Mouse (Mus musculus): ENCODE data around the gene Uba6. TPM values are rescaled to one million over a fixed set of nuclear protein-coding genes. Genes with fewer than 3 reads are reported as not detected.

Gene Uba6
- total RNA-seq (2012; rRNA removed) (11.8 and 12.8 TPM in 2 replicates), polyA plus RNA-seq (2012; ENCODE audit: insufficient read depth in 1 of 2, insufficient read length in 2 of 2, low read depth in 1 of 2, low replicate concordance in 2 of 2, missing spikeins in 1 of 2) (10 to 100 TPM in 1 of 2 experiments, 1 to 10 TPM in 1; 9.8 to 59.4 TPM)

GRCm38 (mm10) chr5:86172449-86173161 lies at the start of gene Uba6:
Gene Uba6, minus strand, starts transcription at chr5:86172803.
- peak within 1 kb of the TSS; percentile 89 for H3K9ac ChIP-seq (ENCODE audit: control insufficient read depth, low read depth, low read length, poor library complexity, severe bottlenecking)
- peak within 1 kb of the TSS; percentile 93 to 94 for H3K4me3 ChIP-seq (ENCODE audit: control insufficient read depth in 1 of 2, insufficient read depth in 1 of 2, low read depth in 2 of 2, low read length in 2 of 2)
- DNase-seq (ENCODE audit: low read depth, low spot score) = peak; percentile 99
- H3K79me2 ChIP-seq (ENCODE audit: control insufficient read depth, insufficient read depth, low read length, poor library complexity) = peaks cover 5% of the 10 kb centered on the region; the same call in 1 of the 2 replicates
- peaks cover 0 to 3% of the 10 kb centered on the region in 2 experiments; a peak in 1 of 4 replicates for H3K27me3 ChIP-seq (ENCODE audit: control insufficient read depth in 1 of 2, insufficient read depth in 2 of 2, low read length in 2 of 2)
- peaks cover 0 to 8% of the 10 kb centered on the region in 2 experiments; a peak in 2 of 4 replicates for H3K36me3 ChIP-seq (ENCODE audit: control insufficient read depth in 1 of 2, insufficient read depth in 2 of 2, low read length in 2 of 2)
- peak within 1 kb of the TSS; percentile 88 for H3K27ac ChIP-seq (ENCODE audit: control insufficient read depth, low read depth, low read length)
- peaks cover 0 to 4% of the 10 kb centered on the region in 2 experiments; a peak in 3 of 4 replicates for H3K4me1 ChIP-seq (ENCODE audit: control insufficient read depth in 1 of 2, insufficient read depth in 2 of 2, low read length in 2 of 2)
- no peaks in the 10 kb centered on the region for H3K9me3 ChIP-seq (replicated peaks; ENCODE audit: insufficient read depth, low read length)
- TF ChIP-seq CHD2 (IDR thresholded peaks at IDR 0.05; ENCODE audit: low read length) = no peak
- no peak for TF ChIP-seq MEF2A (IDR thresholded peaks at IDR 0.05; ENCODE audit: extremely low read depth, insufficient replicate concordance, low read depth, low read length, poor library complexity, severe bottlenecking)
- no peak for TF ChIP-seq UBTF (IDR thresholded peaks at IDR 0.05; ENCODE audit: borderline replicate concordance, insufficient read depth, low read depth, low read length)
- TF ChIP-seq MAX (IDR thresholded peaks at IDR 0.05; ENCODE audit: low read length) = no peak; the same call in none of the 2 replicates
- TF ChIP-seq TCF12 (IDR thresholded peaks at IDR 0.05; ENCODE audit: low read depth, low read length) = peak; percentile 27; the same call in 1 of the 2 replicates
- TF ChIP-seq KAT2A (conservative IDR thresholded peaks at IDR 0.05; ENCODE audit: low read depth, low read length) = peak; percentile 37; the same call in 1 of the 2 replicates
- peak; percentile 87 for TF ChIP-seq NELFE (IDR thresholded peaks at IDR 0.05; ENCODE audit: low read depth, low read length)
- peak; percentile 64 for TF ChIP-seq ETS1 (IDR thresholded peaks at IDR 0.05; ENCODE audit: low read depth, low read length)
- no peak for TF ChIP-seq GABPA (IDR thresholded peaks at IDR 0.05; ENCODE audit: low read depth, low read length)
- TF ChIP-seq ZC3H11A (IDR thresholded peaks at IDR 0.05; ENCODE audit: low read depth, low read length) = no peak
- no peak for TF ChIP-seq BHLHE40 (IDR thresholded peaks at IDR 0.05; ENCODE audit: borderline replicate concordance, low read depth, low read length)
- TF ChIP-seq TAL1 (IDR thresholded peaks at IDR 0.05; ENCODE audit: low read length) = no peak
- TF ChIP-seq ZNF384 (IDR thresholded peaks at IDR 0.05; ENCODE audit: low read depth, low read length) = no peak
- TF ChIP-seq MXI1 (IDR thresholded peaks at IDR 0.05; ENCODE audit: low read depth, low read length) = peak; percentile 84
- no peak for TF ChIP-seq POLR2AphosphoS5 (IDR thresholded peaks at IDR 0.05; ENCODE audit: borderline replicate concordance, low read depth, low read length)
- no peak for TF ChIP-seq RCOR1 (IDR thresholded peaks at IDR 0.05; ENCODE audit: low read depth, low read length)
- peak; percentile 93 for TF ChIP-seq ELF1 (IDR thresholded peaks at IDR 0.05; ENCODE audit: low read depth, low read length)
- TF ChIP-seq EP300 (IDR thresholded peaks at IDR 0.05; ENCODE audit: low read depth in 1 of 2, low read length in 2 of 2) = no peak; a peak in 1 of 4 replicates
- TF ChIP-seq MAFK (IDR thresholded peaks at IDR 0.05; ENCODE audit: borderline replicate concordance, low read depth, low read length) = no peak
- peak; percentile 79 for TF ChIP-seq SIN3A (IDR thresholded peaks at IDR 0.05; ENCODE audit: low read length)
- TF ChIP-seq MAZ (IDR thresholded peaks at IDR 0.05; ENCODE audit: low read depth, low read length) = peak; percentile 61; the same call in 1 of the 2 replicates
- TF ChIP-seq USF1 (IDR thresholded peaks at IDR 0.05; ENCODE audit: low read depth, low read length) = peak; percentile 91
- no peak for TF ChIP-seq CTCF (IDR thresholded peaks at IDR 0.05 in 2 of 3, conservative IDR thresholded peaks at IDR 0.05 in 1 of 3; ENCODE audit: control insufficient read depth in 1 of 3, insufficient read depth in 1 of 3, low read depth in 2 of 3, low read length in 3 of 3, poor library complexity in 1 of 3, severe bottlenecking in 1 of 3)
- no peak; the same call in 1 of the 2 replicates for TF ChIP-seq E2F4 (IDR thresholded peaks at IDR 0.05; ENCODE audit: borderline replicate concordance, low read depth, low read length)
- TF ChIP-seq HCFC1 (IDR thresholded peaks at IDR 0.05; ENCODE audit: low read depth, low read length) = peak; percentile 84
- no peak for TF ChIP-seq ZKSCAN1 (IDR thresholded peaks at IDR 0.05; ENCODE audit: low read depth, low read length)
- TF ChIP-seq POLR2AphosphoS2 (IDR thresholded peaks at IDR 0.05; ENCODE audit: low read length) = peak; percentile 82
- no peak for TF ChIP-seq USF2 (IDR thresholded peaks at IDR 0.05; ENCODE audit: borderline replicate concordance in 1 of 2, insufficient read depth in 1 of 2, low read depth in 1 of 2, low read length in 2 of 2)
- peak; percentile 65 to 89 for TF ChIP-seq POLR2A (IDR thresholded peaks at IDR 0.05; ENCODE audit: control insufficient read depth in 1 of 2, insufficient read depth in 1 of 2, low read depth in 1 of 2, low read length in 2 of 2, poor library complexity in 1 of 2)
- no peak for TF ChIP-seq CHD1 (IDR thresholded peaks at IDR 0.05; ENCODE audit: low read depth, low read length)
- TF ChIP-seq RAD21 (IDR thresholded peaks at IDR 0.05; ENCODE audit: low read depth, low read length) = no peak
- no peak for TF ChIP-seq MYB (IDR thresholded peaks at IDR 0.05; ENCODE audit: low read depth, low read length)
- TF ChIP-seq JUND (IDR thresholded peaks at IDR 0.05; ENCODE audit: low read depth, low read length) = no peak
- no peak for TF ChIP-seq SMC3 (IDR thresholded peaks at IDR 0.05; ENCODE audit: low read depth, low read length)
- TF ChIP-seq TBP (IDR thresholded peaks at IDR 0.05; ENCODE audit: low read depth, low read length) = peak; percentile 81
